Mouse (Mus musculus) hindbrain, postnatal 0 days (tissue): ENCODE measurements around the gene 0610009B22Rik. TPM values are rescaled to one million over a fixed set of nuclear protein-coding genes. Genes with fewer than 3 reads are reported as not detected.
"Not testable (repeated sequence)": the region's sequence is repeated elsewhere in the genome, so short reads cannot be mapped to it uniquely, and the experiment has no call there.

Source experiments
- ATAC-seq: fragments of 200-750 bp; cut with Nextera tagmentation; 2 replicates; pipeline ENCODE4 v1.8.0; 2017; ENCODE audit warnings: mild to moderate bottlenecking, moderate TSS enrichment, moderate library complexity
- DNase-seq: peaks from one replicate; pipeline ENCODE4 v3.0.0-alpha.2; 2015; ENCODE audit warnings: low spot score
- H3K27ac ChIP-seq: fragments of 300-500 bp; sonication (generic); 2 replicates; pipeline ENCODE4 v1.5.1; 2014; ENCODE audit warnings: mild to moderate bottlenecking
- H3K27me3 ChIP-seq: fragments of 300-500 bp; sonication (generic); 2 replicates; pipeline ENCODE4 v1.6.1; 2014; ENCODE audit warnings: low read length, mixed read lengths; ENCODE audit not compliant: insufficient read depth
- H3K36me3 ChIP-seq: fragments of 300-500 bp; sonication (generic); 2 replicates; pipeline ENCODE4 v1.6.1; 2014; ENCODE audit warnings: low read length, mixed read lengths; ENCODE audit not compliant: insufficient read depth
- H3K4me1 ChIP-seq: fragments of 300-500 bp; sonication (generic); 2 replicates; pipeline ENCODE4 v1.6.1; 2014; ENCODE audit warnings: antibody characterized with exemption, low read length, mixed read lengths; ENCODE audit not compliant: insufficient read depth
- H3K4me2 ChIP-seq: fragments of 300-500 bp; sonication (generic); 2 replicates; pipeline ENCODE4 v1.6.1; 2014; ENCODE audit warnings: low read depth, mild to moderate bottlenecking, low read length, moderate library complexity, mixed read lengths
- H3K4me3 ChIP-seq: fragments of 300-500 bp; sonication (generic); 2 replicates; pipeline ENCODE4 v1.5.1; 2014; ENCODE audit warnings: low read length
- H3K9ac ChIP-seq: fragments of 300-500 bp; sonication (generic); replicated peaks from 2 replicates; pipeline ENCODE4 v1.6.1; 2014; ENCODE audit warnings: mild to moderate bottlenecking, low read length, moderate library complexity, mixed read lengths
- H3K9me3 ChIP-seq: fragments of 300-500 bp; sonication (generic); 2 replicates; pipeline ENCODE4 v1.6.1; 2016; ENCODE audit warnings: low read length, mixed read lengths
- CTCF ChIP-seq: IDR thresholded peaks from 2 replicates; pipeline ENCODE4 v1.5.1; 2016; ENCODE audit warnings: antibody characterized with exemption, control low read depth, low read depth
- WGBS: fragments of 180-500 bp; shearing (Covaris S2); extraction: QIAGEN DNeasy Blood & Tissue Kit; methylation state at CpG from one replicate; pipeline ENCODE4 v1.1.7; 2014; 5-methylcytosine and 5-hydroxymethylcytosine counted together
- polyA plus RNA-seq: library from polyadenylated mRNA; unstranded; fragments of >200 nt; fragmentation: Nextera tagmentation; extraction: Ambion mirVana; gene quantifications from 2 replicates; pipeline ENCODE4 v1.2.1, GENCODE M21; 2015
- total RNA-seq: library from RNA; depleted of rRNA; stranded (reverse); fragments of >200 nt; gene quantifications from 2 replicates; pipeline ENCODE4 v1.2.3, GENCODE M21; 2014

0610009B22Rik gene
- total and polyA plus RNA-seq, 2 experiments from 2014 or later: 23.8 to 92.3 TPM

GRCm38 (mm10) chr11:51679466-51679865 is 9.2 kb downstream of the 0610009B22Rik start:
- 71% methylated on average over 3 of the region's 3 CpGs for WGBS
- no peaks in the 10 kb centered on the region for H3K36me3 ChIP-seq
- ATAC-seq (no peak), DNase-seq (no peak)
- H3K9ac ChIP-seq: no peak overlapping the region
- no peak for TF ChIP-seq CTCF
- no peak overlapping the region for H3K27ac ChIP-seq
- H3K4me3 ChIP-seq: no peak overlapping the region
- no peaks in the 10 kb centered on the region for H3K27me3 ChIP-seq
- no peaks in the 10 kb centered on the region for H3K4me1 ChIP-seq
- no peaks in the 10 kb centered on the region for H3K9me3 ChIP-seq
- no peak overlapping the region for H3K4me2 ChIP-seq

GRCm38 (mm10) chr11:51677737-51678418 is 10.8 kb downstream of the 0610009B22Rik start:
- no peak for ATAC-seq
- no peaks in the 10 kb centered on the region for H3K27me3 ChIP-seq
- H3K4me2 ChIP-seq: no peak overlapping the region
- no peak overlapping the region for H3K9ac ChIP-seq
- no peak for DNase-seq
- no peaks in the 10 kb centered on the region for H3K36me3 ChIP-seq
- no peak overlapping the region for H3K4me3 ChIP-seq
- 78% methylated on average over 6 of the region's 6 CpGs for WGBS
- H3K4me1 ChIP-seq: no peaks in the 10 kb centered on the region
- H3K27ac ChIP-seq: no peak overlapping the region
- no peak for TF ChIP-seq CTCF
- no peaks in the 10 kb centered on the region for H3K9me3 ChIP-seq

GRCm38 (mm10) chr11:51675386-51675785 is 13.3 kb downstream of the 0610009B22Rik start:
- no peaks in the 10 kb centered on the region for H3K4me1 ChIP-seq
- H3K9me3 ChIP-seq: no peaks in the 10 kb centered on the region
- H3K36me3 ChIP-seq: no peaks in the 10 kb centered on the region
- H3K9ac ChIP-seq: no peak overlapping the region
- TF ChIP-seq CTCF: no peak
- no peaks in the 10 kb centered on the region for H3K27me3 ChIP-seq
- H3K4me2 ChIP-seq: no peak overlapping the region
- no peak overlapping the region for H3K27ac ChIP-seq
- WGBS: 84% methylated on average over 5 of the region's 5 CpGs
- ATAC-seq (no peak), DNase-seq (no peak)
- no peak overlapping the region for H3K4me3 ChIP-seq

- Histone ChIP-seq H3K27me3 (no peaks in the 10 kb centered on the region), H3K27ac (no peak overlapping the region), H3K4me1 (no peaks in the 10 kb centered on the region), H3K4me3 (no peak overlapping the region), H3K9ac (no peak overlapping the region), H3K4me2 (no peak overlapping the region), H3K9me3 (no peaks in the 10 kb centered on the region), H3K36me3 (no peaks in the 10 kb centered on the region)
- ATAC-seq (no peak), DNase-seq (no peak)
- TF ChIP-seq CTCF: no peak
- WGBS: 75% methylated on average over 9 of the region's 9 CpGs
Observed at GRCm38 (mm10) chr11:51673291-51673690, 15.4 kb downstream of the 0610009B22Rik start.

GRCm38 (mm10) chr11:51671376-51671775 is 17.3 kb downstream of the 0610009B22Rik start:
- TF ChIP-seq CTCF: no peak
- whole genome bisulfite sequencing: 71% methylated on average over 2 of the region's 2 CpGs

GRCm38 (mm10) chr11:51670846-51671245 is 17.8 kb downstream of the 0610009B22Rik start:
- ATAC-seq (no peak), DNase-seq (no peak)
- H3K9ac ChIP-seq: no peak overlapping the region
- no peak overlapping the region for H3K27ac ChIP-seq
- WGBS: 91% methylated on average over 7 of the region's 7 CpGs
- no peak overlapping the region for H3K4me3 ChIP-seq
- no peaks in the 10 kb centered on the region for H3K9me3 ChIP-seq
- H3K36me3 ChIP-seq: no peaks in the 10 kb centered on the region
- no peak for TF ChIP-seq CTCF
- H3K27me3 ChIP-seq: no peaks in the 10 kb centered on the region
- no peaks in the 10 kb centered on the region for H3K4me1 ChIP-seq
- H3K4me2 ChIP-seq: no peak overlapping the region

More at GRCm38 (mm10) chr11:51671376-51671775, 17.3 kb downstream of the 0610009B22Rik start:
- H3K36me3 ChIP-seq: no peaks in the 10 kb centered on the region
- no peaks in the 10 kb centered on the region for H3K27me3 ChIP-seq
- no peak overlapping the region for H3K27ac ChIP-seq
- H3K4me2 ChIP-seq: no peak overlapping the region
- no peak overlapping the region for H3K4me3 ChIP-seq
- H3K4me1 ChIP-seq: no peaks in the 10 kb centered on the region
- H3K9ac ChIP-seq: no peak overlapping the region
- ATAC-seq: no peak
- H3K9me3 ChIP-seq: no peaks in the 10 kb centered on the region
- no peak for DNase-seq

GRCm38 (mm10) chr11:51664747-51665146 is 23.9 kb downstream of the 0610009B22Rik start:
- not testable (repeated sequence) for ATAC-seq, H3K4me2 ChIP-seq, H3K27me3 ChIP-seq, H3K27ac ChIP-seq, H3K9ac ChIP-seq, H3K4me3 ChIP-seq, H3K4me1 ChIP-seq, H3K9me3 ChIP-seq, H3K36me3 ChIP-seq, DNase-seq
- 91% methylated on average over 7 of the region's 7 CpGs for WGBS
